Mouse (Mus musculus): Measurements from ENCODE around the gene Myo10. TPM values are rescaled to one million over a fixed set of nuclear protein-coding genes. Genes with fewer than 3 reads are reported as not detected.

Myo10 gene
- polyA plus RNA-seq, 1 experiment from 2014 or later, result 24.4 TPM

DNA sequence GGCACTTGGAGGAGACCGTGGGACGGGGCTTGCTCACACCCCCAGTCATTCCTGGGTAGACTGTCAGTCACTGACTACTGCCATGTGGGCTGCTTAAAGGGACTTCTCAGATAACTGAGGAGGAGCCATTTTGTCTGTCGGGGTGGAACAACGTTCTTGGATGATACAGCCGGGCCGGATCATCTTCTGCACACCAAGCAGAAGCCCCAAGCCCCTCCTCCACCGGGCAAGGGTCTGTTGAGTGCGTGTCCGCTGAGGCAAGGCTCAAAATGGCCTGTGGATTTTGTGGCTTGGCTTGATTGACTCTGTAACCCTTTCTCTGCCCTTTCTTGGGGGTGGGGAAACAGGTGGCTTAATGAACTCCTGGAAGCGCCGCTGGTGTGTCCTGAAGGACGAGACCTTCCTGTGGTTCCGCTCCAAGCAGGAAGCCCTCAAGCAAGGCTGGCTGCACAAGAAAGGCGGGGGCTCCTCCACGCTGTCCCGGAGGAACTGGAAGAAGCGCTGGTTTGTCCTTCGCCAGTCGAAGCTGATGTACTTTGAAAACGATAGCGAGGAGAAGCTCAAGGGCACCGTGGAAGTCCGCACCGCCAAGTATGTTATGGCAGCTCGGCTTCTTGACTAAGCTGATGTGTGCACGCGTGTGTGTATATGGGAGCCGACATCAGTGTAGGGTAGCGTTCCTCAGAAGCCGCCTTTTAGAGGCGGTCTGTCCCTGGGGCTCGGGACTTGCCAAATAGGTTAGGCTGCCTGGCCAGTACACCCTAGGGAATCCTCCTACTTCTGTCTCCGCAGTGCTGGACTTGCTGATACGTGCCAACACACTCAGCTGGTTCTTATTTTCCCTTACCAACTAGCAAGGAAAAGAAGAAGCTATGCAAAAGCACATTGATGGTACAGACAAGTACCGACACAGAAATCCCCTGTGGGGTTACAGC, 163.4 kb downstream of the Myo10 start:
- DNase-seq (ENCODE audit: low spot score), result no peak
- no peaks in the 10 kb centered on the region for H3K9me3 ChIP-seq (ENCODE audit: control insufficient read depth, low read length)
- no peak overlapping the region for H3K4me3 ChIP-seq (replicated peaks; ENCODE audit: low read length)
- H3K27ac ChIP-seq, result no peak overlapping the region
- H3K27me3 ChIP-seq (ENCODE audit: control insufficient read depth, insufficient read depth, low read length), result no peaks in the 10 kb centered on the region
- H3K4me2 ChIP-seq (replicated peaks), result no peak overlapping the region
- 89% methylated on average over 35 of the region's 35 CpGs for WGBS
- no peaks in the 10 kb centered on the region; the same call in 1 of the 2 replicates for H3K4me1 ChIP-seq (replicated peaks; ENCODE audit: control insufficient read depth, insufficient read depth, low read length)
- no peak for ATAC-seq (ENCODE audit: low FRiP score)
- H3K9ac ChIP-seq, result no peak overlapping the region
- H3K36me3 ChIP-seq (replicated peaks; ENCODE audit: control insufficient read depth, insufficient read depth), result peaks cover 32% of the 10 kb centered on the region

DNA sequence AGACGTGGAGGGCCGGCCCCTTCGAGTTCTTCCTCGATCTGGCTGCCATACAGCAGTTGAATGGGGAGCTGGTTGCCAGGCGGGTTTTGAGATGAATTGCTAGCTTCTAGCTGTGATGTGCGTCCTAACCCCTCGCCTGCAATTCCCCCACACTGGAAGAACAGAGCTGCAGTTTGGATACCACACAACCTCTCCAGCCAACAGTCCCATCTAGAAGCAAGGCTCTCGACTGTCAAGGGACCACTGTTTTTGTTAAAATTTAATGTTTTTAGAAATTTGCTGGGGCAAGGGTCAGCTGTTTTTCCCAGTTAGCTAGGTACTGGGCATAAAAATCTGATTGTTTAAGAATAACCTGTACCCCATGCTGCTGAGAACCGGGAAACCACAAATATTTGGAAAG, 165.1 kb downstream of the Myo10 start:
- no peak overlapping the region for H3K4me2 ChIP-seq (replicated peaks)
- H3K4me3 ChIP-seq (replicated peaks; ENCODE audit: low read length), result no peak overlapping the region
- 62% methylated on average over 9 of the region's 9 CpGs for WGBS
- ATAC-seq (ENCODE audit: low FRiP score), result no peak
- no peak overlapping the region for H3K27ac ChIP-seq
- no peak overlapping the region for H3K9ac ChIP-seq
- no peaks in the 10 kb centered on the region; the same call in 1 of the 2 replicates for H3K4me1 ChIP-seq (replicated peaks; ENCODE audit: control insufficient read depth, insufficient read depth, low read length)
- peaks cover 27% of the 10 kb centered on the region for H3K36me3 ChIP-seq (replicated peaks; ENCODE audit: control insufficient read depth, insufficient read depth)
- no peaks in the 10 kb centered on the region for H3K27me3 ChIP-seq (ENCODE audit: control insufficient read depth, insufficient read depth, low read length)
- no peak for DNase-seq (ENCODE audit: low spot score)
- no peaks in the 10 kb centered on the region for H3K9me3 ChIP-seq (ENCODE audit: control insufficient read depth, low read length)

DNA sequence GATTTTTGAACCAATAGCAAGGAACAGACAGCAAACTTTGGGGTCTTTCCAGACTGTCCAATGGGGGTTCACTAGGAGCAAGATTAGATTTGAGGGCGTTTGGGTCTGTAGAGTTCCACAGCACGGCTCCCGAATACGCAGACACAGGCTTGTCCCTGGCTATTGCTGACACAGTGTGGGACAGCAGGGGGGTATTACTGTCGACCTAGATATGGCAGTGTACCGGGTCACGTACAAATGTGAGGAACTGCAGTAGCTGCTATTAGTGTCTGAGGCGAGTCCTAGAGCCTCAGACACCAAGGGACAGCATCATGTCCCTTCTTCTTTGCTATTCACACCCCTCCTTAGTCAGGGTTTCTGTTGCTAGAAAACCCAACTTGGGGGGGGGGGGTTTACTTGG, 165.6 kb downstream of the Myo10 start:
- ATAC-seq (ENCODE audit: low FRiP score) (no peak), DNase-seq (ENCODE audit: low spot score) (no peak)
- no peak overlapping the region for H3K4me3 ChIP-seq (replicated peaks; ENCODE audit: low read length)
- peaks cover 24% of the 10 kb centered on the region for H3K36me3 ChIP-seq (replicated peaks; ENCODE audit: control insufficient read depth, insufficient read depth)
- H3K9ac ChIP-seq, result no peak overlapping the region
- H3K27me3 ChIP-seq (ENCODE audit: control insufficient read depth, insufficient read depth, low read length), result no peaks in the 10 kb centered on the region
- H3K9me3 ChIP-seq (ENCODE audit: control insufficient read depth, low read length), result no peaks in the 10 kb centered on the region
- 84% methylated on average over 8 of the region's 8 CpGs for WGBS
- H3K27ac ChIP-seq, result no peak overlapping the region
- H3K4me2 ChIP-seq (replicated peaks), result no peak overlapping the region
- no peaks in the 10 kb centered on the region; the same call in 1 of the 2 replicates for H3K4me1 ChIP-seq (replicated peaks; ENCODE audit: control insufficient read depth, insufficient read depth, low read length)

DNA sequence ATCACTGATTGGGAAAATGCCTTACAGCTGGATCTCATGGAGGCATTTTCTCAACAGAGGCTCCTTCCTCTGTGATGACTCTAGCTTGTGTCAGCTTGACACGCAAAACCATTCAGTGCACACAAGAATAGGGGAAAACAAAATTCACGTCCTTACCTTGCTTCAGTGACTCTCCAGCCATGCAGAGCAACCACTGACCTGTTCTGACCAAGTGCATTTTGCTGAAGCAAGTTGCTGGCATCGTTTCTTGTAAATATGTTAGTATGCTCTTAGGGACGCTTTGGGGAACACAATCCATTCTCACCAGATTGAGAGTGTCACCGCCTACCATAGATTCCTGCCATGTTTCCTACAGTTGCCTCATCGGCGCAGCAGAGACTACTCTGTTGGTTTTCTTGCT, 166.2 kb downstream of the Myo10 start:
- H3K9me3 ChIP-seq (ENCODE audit: control insufficient read depth, low read length), result no peaks in the 10 kb centered on the region
- H3K27ac ChIP-seq, result no peak overlapping the region
- DNase-seq (ENCODE audit: low spot score), result no peak
- ATAC-seq (ENCODE audit: low FRiP score), result no peak
- no peak overlapping the region for H3K4me3 ChIP-seq (replicated peaks; ENCODE audit: low read length)
- no peaks in the 10 kb centered on the region; the same call in 1 of the 2 replicates for H3K4me1 ChIP-seq (replicated peaks; ENCODE audit: control insufficient read depth, insufficient read depth, low read length)
- no peak overlapping the region for H3K9ac ChIP-seq
- H3K4me2 ChIP-seq (replicated peaks), result no peak overlapping the region
- WGBS, result 88% methylated on average over 7 of the region's 7 CpGs
- H3K27me3 ChIP-seq (ENCODE audit: control insufficient read depth, insufficient read depth, low read length), result no peaks in the 10 kb centered on the region
- peaks cover 27% of the 10 kb centered on the region for H3K36me3 ChIP-seq (replicated peaks; ENCODE audit: control insufficient read depth, insufficient read depth)

DNA sequence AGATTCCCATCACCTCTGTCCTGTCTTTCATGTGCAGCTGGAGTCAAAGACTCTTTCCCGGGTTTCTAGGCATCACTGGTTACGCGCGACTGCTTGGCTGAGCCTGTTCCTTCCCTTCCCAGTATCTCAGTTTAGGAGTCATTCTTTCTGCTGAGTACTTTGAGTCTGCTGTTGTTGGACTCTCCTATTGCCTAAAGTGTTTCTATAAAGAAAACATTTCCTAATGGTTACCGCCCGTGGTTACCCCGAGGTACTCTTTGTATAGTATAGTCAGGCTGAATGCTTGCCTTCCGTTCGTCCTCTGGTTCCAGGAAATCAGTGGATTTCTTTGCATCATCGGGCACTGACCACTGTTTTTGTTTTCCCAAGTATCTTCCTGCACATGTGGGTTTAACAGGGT, 166.9 kb downstream of the Myo10 start:
- Histone ChIP-seq H3K36me3 (replicated peaks; ENCODE audit: control insufficient read depth, insufficient read depth) (peaks cover 25% of the 10 kb centered on the region), H3K4me2 (replicated peaks) (no peak overlapping the region), H3K4me1 (replicated peaks; ENCODE audit: control insufficient read depth, insufficient read depth, low read length) (no peaks in the 10 kb centered on the region; the same call in 1 of the 2 replicates), H3K27ac (no peak overlapping the region; the same call in 1 of the 2 replicates), H3K4me3 (replicated peaks; ENCODE audit: low read length) (no peak overlapping the region), H3K27me3 (ENCODE audit: control insufficient read depth, insufficient read depth, low read length) (no peaks in the 10 kb centered on the region), H3K9ac (no peak overlapping the region), H3K9me3 (ENCODE audit: control insufficient read depth, low read length) (no peaks in the 10 kb centered on the region)
- DNase-seq (ENCODE audit: low spot score) (no peak), ATAC-seq (ENCODE audit: low FRiP score) (no peak)
- 79% methylated on average over 10 of the region's 10 CpGs for WGBS

DNA sequence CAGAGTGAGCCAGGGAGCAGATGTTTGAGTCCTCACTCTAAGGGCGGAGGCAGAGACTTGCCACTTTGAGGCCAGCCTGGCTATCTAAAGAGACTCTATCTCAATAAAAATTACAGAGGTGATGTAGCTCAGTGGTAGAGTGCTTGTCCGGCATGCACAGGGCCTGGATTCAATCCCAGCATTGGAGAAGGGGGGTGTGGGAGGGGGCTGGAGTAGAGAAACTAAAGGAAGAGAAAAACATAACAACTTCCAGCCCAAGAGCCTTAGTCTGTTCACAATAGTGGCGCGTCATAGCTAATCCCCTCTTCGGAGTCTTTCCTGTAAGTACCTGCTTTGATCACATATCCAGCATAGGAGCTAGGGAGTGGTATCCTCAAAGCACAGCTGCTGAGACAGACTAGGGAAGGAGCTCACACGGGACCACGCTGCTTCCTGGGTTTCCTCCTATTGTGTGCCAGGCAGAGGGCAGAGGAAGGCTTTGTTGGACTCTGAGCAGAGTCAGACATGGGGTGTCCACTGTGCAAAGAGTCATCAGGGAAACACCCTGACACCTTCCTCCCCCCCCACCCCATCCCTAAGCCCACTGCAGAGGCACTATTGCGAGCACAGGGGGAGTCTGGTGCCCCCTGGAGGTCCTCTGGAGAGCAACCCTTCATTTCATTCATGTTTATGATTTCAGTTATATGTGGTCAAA, 169.5 kb downstream of the Myo10 start:
- H3K36me3 ChIP-seq (replicated peaks; ENCODE audit: control insufficient read depth, insufficient read depth), result peaks cover 28% of the 10 kb centered on the region
- ATAC-seq (ENCODE audit: low FRiP score) (peak; percentile 41), DNase-seq (ENCODE audit: low spot score) (no peak)
- no peak overlapping the region for H3K27ac ChIP-seq
- H3K9me3 ChIP-seq (ENCODE audit: control insufficient read depth, low read length), result no peaks in the 10 kb centered on the region
- no peak overlapping the region for H3K9ac ChIP-seq
- H3K4me1 ChIP-seq (replicated peaks; ENCODE audit: control insufficient read depth, insufficient read depth, low read length), result no peaks in the 10 kb centered on the region; the same call in 1 of the 2 replicates
- H3K4me3 ChIP-seq (replicated peaks; ENCODE audit: low read length), result no peak overlapping the region
- H3K4me2 ChIP-seq (replicated peaks), result no peak overlapping the region
- WGBS, result 74% methylated on average over 8 of the region's 8 CpGs
- H3K27me3 ChIP-seq (ENCODE audit: control insufficient read depth, insufficient read depth, low read length), result no peaks in the 10 kb centered on the region

DNA sequence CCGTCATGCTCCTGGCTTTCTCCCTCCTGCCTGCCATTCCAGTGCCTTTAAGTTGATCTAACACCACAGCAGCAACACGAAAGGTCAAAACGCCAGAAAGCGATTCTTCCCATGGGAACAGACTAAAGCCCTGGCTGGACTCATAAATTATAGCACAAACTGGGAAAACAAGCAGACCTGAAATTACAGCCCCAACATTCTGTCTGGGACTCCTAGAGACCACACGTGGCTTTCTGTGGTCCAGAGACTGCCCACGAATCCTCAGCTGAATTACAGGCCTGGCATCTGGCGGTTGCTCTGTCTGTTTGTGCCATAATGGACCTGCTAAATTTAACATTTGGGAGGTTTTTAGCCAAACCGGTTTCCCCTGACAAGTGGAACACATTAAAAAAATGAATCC, 171.8 kb downstream of the Myo10 start:
- Histone ChIP-seq H3K36me3 (replicated peaks; ENCODE audit: control insufficient read depth, insufficient read depth) (peaks cover 38% of the 10 kb centered on the region), H3K4me2 (replicated peaks) (no peak overlapping the region), H3K27ac (no peak overlapping the region), H3K9me3 (ENCODE audit: control insufficient read depth, low read length) (no peaks in the 10 kb centered on the region), H3K4me3 (replicated peaks; ENCODE audit: low read length) (no peak overlapping the region), H3K9ac (no peak overlapping the region), H3K27me3 (ENCODE audit: control insufficient read depth, insufficient read depth, low read length) (no peaks in the 10 kb centered on the region), H3K4me1 (replicated peaks; ENCODE audit: control insufficient read depth, insufficient read depth, low read length) (no peaks in the 10 kb centered on the region)
- 80% methylated on average over 8 of the region's 8 CpGs for WGBS
- ATAC-seq (ENCODE audit: low FRiP score), result no peak
- DNase-seq (ENCODE audit: low spot score), result no peak

DNA sequence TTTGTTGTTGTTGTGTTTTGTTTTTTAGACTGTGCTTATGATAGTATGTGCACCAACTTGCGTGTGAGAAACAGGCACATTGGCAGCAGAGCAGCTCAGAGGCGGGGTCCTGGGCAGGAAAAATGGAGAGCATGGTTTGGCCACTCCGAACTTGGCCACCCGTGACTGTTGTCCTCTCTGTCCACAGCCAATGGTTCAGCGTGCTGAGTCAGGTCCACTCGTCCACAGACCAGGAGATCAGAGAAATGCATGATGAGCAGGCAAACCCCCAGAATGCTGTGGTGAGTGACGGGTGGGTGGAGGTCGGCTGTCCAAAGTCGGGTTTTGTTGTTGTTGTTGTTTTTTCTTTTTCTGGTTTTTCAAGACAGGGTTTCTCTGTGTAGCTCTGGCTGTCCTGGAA, 173.2 kb downstream of the Myo10 start:
- no peaks in the 10 kb centered on the region for H3K9me3 ChIP-seq (ENCODE audit: control insufficient read depth, low read length)
- ATAC-seq (ENCODE audit: low FRiP score), result no peak

DNA sequence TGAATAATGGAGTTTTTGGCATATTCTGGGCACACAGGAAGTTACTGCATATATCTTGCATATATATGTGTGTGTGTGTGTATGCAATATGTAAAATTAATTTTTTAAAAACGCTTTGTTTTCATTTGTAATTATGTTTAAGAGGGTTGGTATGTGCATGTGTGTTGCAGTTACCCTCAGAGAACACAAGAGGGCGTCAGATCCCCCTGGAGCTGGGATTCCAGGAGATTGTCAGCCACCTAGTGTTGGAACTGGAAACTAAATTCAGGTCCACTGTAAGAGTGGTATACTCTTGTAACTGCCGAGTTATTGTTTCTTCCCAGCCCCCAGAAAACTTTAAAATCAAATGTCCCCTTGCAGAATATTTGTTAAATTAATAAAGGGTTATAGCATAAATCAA, 174.0 kb downstream of the Myo10 start:
- Histone ChIP-seq H3K9ac (no peak overlapping the region), H3K36me3 (replicated peaks; ENCODE audit: control insufficient read depth, insufficient read depth) (peaks cover 59% of the 10 kb centered on the region), H3K27me3 (ENCODE audit: control insufficient read depth, insufficient read depth, low read length) (no peaks in the 10 kb centered on the region), H3K4me3 (replicated peaks; ENCODE audit: low read length) (no peak overlapping the region), H3K4me2 (replicated peaks) (no peak overlapping the region), H3K9me3 (ENCODE audit: control insufficient read depth, low read length) (no peaks in the 10 kb centered on the region), H3K4me1 (replicated peaks; ENCODE audit: control insufficient read depth, insufficient read depth, low read length) (no peaks in the 10 kb centered on the region), H3K27ac (no peak overlapping the region)
- DNase-seq (ENCODE audit: low spot score), result peak; percentile 58
- WGBS, result 60% methylated on average over 3 of the region's 3 CpGs
- no peak for ATAC-seq (ENCODE audit: low FRiP score)

More for the DNA sequence above, 173.2 kb downstream of the Myo10 start:
- H3K27ac ChIP-seq, result no peak overlapping the region
- H3K4me3 ChIP-seq (replicated peaks; ENCODE audit: low read length), result no peak overlapping the region
- 98% methylated on average over 9 of the region's 9 CpGs for WGBS
- H3K9ac ChIP-seq, result no peak overlapping the region
- no peak for DNase-seq (ENCODE audit: low spot score)
- H3K4me1 ChIP-seq (replicated peaks; ENCODE audit: control insufficient read depth, insufficient read depth, low read length), result no peaks in the 10 kb centered on the region
- peaks cover 50% of the 10 kb centered on the region for H3K36me3 ChIP-seq (replicated peaks; ENCODE audit: control insufficient read depth, insufficient read depth)
- H3K4me2 ChIP-seq (replicated peaks), result no peak overlapping the region
- H3K27me3 ChIP-seq (ENCODE audit: control insufficient read depth, insufficient read depth, low read length), result no peaks in the 10 kb centered on the region
